Mouse (Mus musculus): ENCODE results near the gene Chrnd. TPM values are rescaled to one million over a fixed set of nuclear protein-coding genes. Genes with fewer than 3 reads are reported as not detected.

The Chrnd gene
- polyA plus RNA-seq, 1 experiment from 2014 or later: not detected

GRCm38 (mm10) chr1:87198119-87199065 lies 8.0 kb downstream of the Chrnd start:
- Histone ChIP-seq H3K9me3 (ENCODE audit: control insufficient read depth, low read length) (no peaks in the 10 kb centered on the region), H3K4me1 (ENCODE audit: control insufficient read depth, insufficient read depth, low read depth, low read length) (no peaks in the 10 kb centered on the region), H3K4me3 (ENCODE audit: low read length) (no peak overlapping the region), H3K27me3 (replicated peaks; ENCODE audit: control insufficient read depth, insufficient read depth, low read length) (no peaks in the 10 kb centered on the region; the same call in 1 of the 2 replicates), H3K27ac (ENCODE audit: low read depth, low read length) (no peak overlapping the region), H3K36me3 (ENCODE audit: control insufficient read depth, insufficient read depth, low read length) (no peaks in the 10 kb centered on the region), H3K4me2 (ENCODE audit: low read length) (no peak overlapping the region), H3K9ac (ENCODE audit: low read depth, low read length) (no peak overlapping the region)
- no peak for ATAC-seq
- WGBS: 73% methylated on average over 12 of the region's 12 CpGs

GRCm38 (mm10) chr1:87200811-87201210 lies 10.4 kb downstream of the Chrnd start:
- Histone ChIP-seq H3K4me1 (ENCODE audit: control insufficient read depth, insufficient read depth, low read depth, low read length) (no peaks in the 10 kb centered on the region), H3K4me2 (ENCODE audit: low read length) (no peak overlapping the region)

GRCm38 (mm10) chr1:87201848-87202247 lies 11.4 kb downstream of the Chrnd start:
- H3K4me1 ChIP-seq (ENCODE audit: control insufficient read depth, insufficient read depth, low read depth, low read length): no peaks in the 10 kb centered on the region
- H3K9me3 ChIP-seq (ENCODE audit: control insufficient read depth, low read length): no peaks in the 10 kb centered on the region
- WGBS: 59% methylated on average over 1 of the region's 1 CpGs
- no peak overlapping the region for H3K4me3 ChIP-seq (ENCODE audit: low read length)
- H3K27me3 ChIP-seq (replicated peaks; ENCODE audit: control insufficient read depth, insufficient read depth, low read length): peaks cover 2% of the 10 kb centered on the region
- no peak overlapping the region for H3K4me2 ChIP-seq (ENCODE audit: low read length)
- no peaks in the 10 kb centered on the region for H3K36me3 ChIP-seq (ENCODE audit: control insufficient read depth, insufficient read depth, low read length)
- no peak for ATAC-seq
- no peak overlapping the region for H3K9ac ChIP-seq (ENCODE audit: low read depth, low read length)
- H3K27ac ChIP-seq (ENCODE audit: low read depth, low read length): no peak overlapping the region

More at GRCm38 (mm10) chr1:87200811-87201210, 10.4 kb downstream of the Chrnd start:
- 65% methylated on average over 2 of the region's 2 CpGs for WGBS
- Histone ChIP-seq H3K9ac (ENCODE audit: low read depth, low read length) (no peak overlapping the region), H3K4me3 (ENCODE audit: low read length) (no peak overlapping the region), H3K36me3 (ENCODE audit: control insufficient read depth, insufficient read depth, low read length) (no peaks in the 10 kb centered on the region), H3K27ac (ENCODE audit: low read depth, low read length) (no peak overlapping the region), H3K27me3 (replicated peaks; ENCODE audit: control insufficient read depth, insufficient read depth, low read length) (no peaks in the 10 kb centered on the region; the same call in 1 of the 2 replicates), H3K9me3 (ENCODE audit: control insufficient read depth, low read length) (no peaks in the 10 kb centered on the region)
- no peak for ATAC-seq

- no peaks in the 10 kb centered on the region for H3K36me3 ChIP-seq (ENCODE audit: control insufficient read depth, insufficient read depth, low read length)
- H3K9ac ChIP-seq (ENCODE audit: low read depth, low read length): no peak overlapping the region
- H3K4me3 ChIP-seq (ENCODE audit: low read length): no peak overlapping the region
- no peak overlapping the region for H3K27ac ChIP-seq (ENCODE audit: low read depth, low read length)
- H3K27me3 ChIP-seq (replicated peaks; ENCODE audit: control insufficient read depth, insufficient read depth, low read length): peaks cover 2% of the 10 kb centered on the region
- no peaks in the 10 kb centered on the region for H3K9me3 ChIP-seq (ENCODE audit: control insufficient read depth, low read length)
- no peak overlapping the region for H3K4me2 ChIP-seq (ENCODE audit: low read length)
- ATAC-seq: no peak
- H3K4me1 ChIP-seq (ENCODE audit: control insufficient read depth, insufficient read depth, low read depth, low read length): no peaks in the 10 kb centered on the region
- 84% methylated on average over 5 of the region's 5 CpGs for WGBS
Measured at GRCm38 (mm10) chr1:87203779-87204178, 13.4 kb downstream of the Chrnd start.

- Histone ChIP-seq H3K27me3 (replicated peaks; ENCODE audit: control insufficient read depth, insufficient read depth, low read length) (peaks cover 2% of the 10 kb centered on the region; the same call in 1 of the 2 replicates), H3K4me1 (ENCODE audit: control insufficient read depth, insufficient read depth, low read depth, low read length) (no peaks in the 10 kb centered on the region), H3K9me3 (ENCODE audit: control insufficient read depth, low read length) (no peaks in the 10 kb centered on the region), H3K9ac (ENCODE audit: low read depth, low read length) (no peak within 1 kb of the TSS), H3K4me3 (ENCODE audit: low read length) (no peak within 1 kb of the TSS), H3K27ac (ENCODE audit: low read depth, low read length) (no peak within 1 kb of the TSS), H3K4me2 (ENCODE audit: low read length) (no peak within 1 kb of the TSS), H3K36me3 (ENCODE audit: control insufficient read depth, insufficient read depth, low read length) (no peaks in the 10 kb centered on the region)
- no peak for ATAC-seq
- 92% methylated on average over 7 of the region's 7 CpGs for WGBS
Measured at GRCm38 (mm10) chr1:87204465-87204864, 14.1 kb downstream of the Chrnd start, which contains the start of gene Chrng. TSS of gene Chrng (plus strand) at chr1:87204657.

GRCm38 (mm10) chr1:87205038-87205437 lies 14.6 kb downstream of the Chrnd start:
- peaks cover 2% of the 10 kb centered on the region; the same call in 1 of the 2 replicates for H3K27me3 ChIP-seq (replicated peaks; ENCODE audit: control insufficient read depth, insufficient read depth, low read length)
- no peak overlapping the region for H3K9ac ChIP-seq (ENCODE audit: low read depth, low read length)
- no peaks in the 10 kb centered on the region for H3K36me3 ChIP-seq (ENCODE audit: control insufficient read depth, insufficient read depth, low read length)
- WGBS: 67% methylated on average over 6 of the region's 6 CpGs
- H3K27ac ChIP-seq (ENCODE audit: low read depth, low read length): no peak overlapping the region
- H3K4me1 ChIP-seq (ENCODE audit: control insufficient read depth, insufficient read depth, low read depth, low read length): no peaks in the 10 kb centered on the region
- H3K9me3 ChIP-seq (ENCODE audit: control insufficient read depth, low read length): no peaks in the 10 kb centered on the region
- ATAC-seq: no peak
- H3K4me2 ChIP-seq (ENCODE audit: low read length): no peak overlapping the region
- no peak overlapping the region for H3K4me3 ChIP-seq (ENCODE audit: low read length)

GRCm38 (mm10) chr1:87205502-87205901 lies 15.1 kb downstream of the Chrnd start:
- H3K4me2 ChIP-seq (ENCODE audit: low read length): no peak overlapping the region
- H3K4me3 ChIP-seq (ENCODE audit: low read length): no peak overlapping the region
- 49% methylated on average over 3 of the region's 3 CpGs for WGBS
- H3K4me1 ChIP-seq (ENCODE audit: control insufficient read depth, insufficient read depth, low read depth, low read length): no peaks in the 10 kb centered on the region
- H3K9ac ChIP-seq (ENCODE audit: low read depth, low read length): no peak overlapping the region
- no peaks in the 10 kb centered on the region for H3K36me3 ChIP-seq (ENCODE audit: control insufficient read depth, insufficient read depth, low read length)
- peaks cover 2% of the 10 kb centered on the region; the same call in 1 of the 2 replicates for H3K27me3 ChIP-seq (replicated peaks; ENCODE audit: control insufficient read depth, insufficient read depth, low read length)
- no peak overlapping the region for H3K27ac ChIP-seq (ENCODE audit: low read depth, low read length)
- no peaks in the 10 kb centered on the region for H3K9me3 ChIP-seq (ENCODE audit: control insufficient read depth, low read length)
- no peak for ATAC-seq

- H3K4me3 ChIP-seq (ENCODE audit: low read length): no peak overlapping the region
- no peak for ATAC-seq
- H3K4me1 ChIP-seq (ENCODE audit: control insufficient read depth, insufficient read depth, low read depth, low read length): no peaks in the 10 kb centered on the region
- H3K9me3 ChIP-seq (ENCODE audit: control insufficient read depth, low read length): no peaks in the 10 kb centered on the region
- H3K27me3 ChIP-seq (replicated peaks; ENCODE audit: control insufficient read depth, insufficient read depth, low read length): peaks cover 2% of the 10 kb centered on the region; the same call in 1 of the 2 replicates
- no peak overlapping the region for H3K9ac ChIP-seq (ENCODE audit: low read depth, low read length)
- 24% methylated on average over 17 of the region's 17 CpGs for WGBS
- no peak overlapping the region for H3K4me2 ChIP-seq (ENCODE audit: low read length)
- H3K36me3 ChIP-seq (ENCODE audit: control insufficient read depth, insufficient read depth, low read length): no peaks in the 10 kb centered on the region
- no peak overlapping the region for H3K27ac ChIP-seq (ENCODE audit: low read depth, low read length)
Measured at GRCm38 (mm10) chr1:87206339-87206738, 15.9 kb downstream of the Chrnd start.

- ATAC-seq: no peak
- Histone ChIP-seq H3K9me3 (ENCODE audit: control insufficient read depth, low read length) (no peaks in the 10 kb centered on the region), H3K4me1 (ENCODE audit: control insufficient read depth, insufficient read depth, low read depth, low read length) (peaks cover 22% of the 10 kb centered on the region), H3K27ac (ENCODE audit: low read depth, low read length) (no peak overlapping the region), H3K36me3 (ENCODE audit: control insufficient read depth, insufficient read depth, low read length) (no peaks in the 10 kb centered on the region), H3K4me2 (ENCODE audit: low read length) (no peak overlapping the region), H3K27me3 (replicated peaks; ENCODE audit: control insufficient read depth, insufficient read depth, low read length) (peaks cover 2% of the 10 kb centered on the region; the same call in 1 of the 2 replicates), H3K4me3 (ENCODE audit: low read length) (no peak overlapping the region), H3K9ac (ENCODE audit: low read depth, low read length) (no peak overlapping the region)
- 88% methylated on average over 4 of the region's 4 CpGs for WGBS
Measured at GRCm38 (mm10) chr1:87211431-87211830, 21.0 kb downstream of the Chrnd start.
